Mouse (Mus musculus): ENCODE measurements around the gene Ssh1. TPM values are rescaled to one million over a fixed set of nuclear protein-coding genes. Genes with fewer than 3 reads are reported as not detected.
A peak's percentile ranks its signal among the peaks of the same experiment; 100 is the strongest.

Ssh1 gene
- polyA plus RNA-seq, 1 experiment from 2014 or later = 17.2 TPM

GRCm38 (mm10) chr5:114024390-114024789, 30.7 kb upstream of the Ssh1 start:
- Histone ChIP-seq H3K9ac (replicated peaks) (no peak overlapping the region), H3K27me3 (no peaks in the 10 kb centered on the region), H3K4me2 (replicated peaks) (no peak overlapping the region), H3K4me3 (replicated peaks) (no peak overlapping the region), H3K9me3 (no peaks in the 10 kb centered on the region), H3K27ac (no peak overlapping the region), H3K36me3 (peaks cover 24% of the 10 kb centered on the region), H3K4me1 (replicated peaks) (peaks cover 10% of the 10 kb centered on the region)
- 64% methylated on average over 6 of the region's 6 CpGs for WGBS
- 0 out of 2 replicates have a peak, but pooled peaks have one; percentile 28 for ATAC-seq

- no peak overlapping the region for H3K27ac ChIP-seq
- 68% methylated on average over 7 of the region's 7 CpGs for WGBS
Observed at GRCm38 (mm10) chr5:114015121-114015520, 21.4 kb upstream of the Ssh1 start.

GRCm38 (mm10) chr5:114009049-114009448, 15.4 kb upstream of the Ssh1 start:
- H3K4me3 ChIP-seq (replicated peaks) = no peak overlapping the region
- H3K36me3 ChIP-seq = no peaks in the 10 kb centered on the region
- H3K27me3 ChIP-seq = no peaks in the 10 kb centered on the region
- no peaks in the 10 kb centered on the region for H3K9me3 ChIP-seq
- H3K4me2 ChIP-seq (replicated peaks) = no peak overlapping the region
- H3K9ac ChIP-seq (replicated peaks) = no peak overlapping the region
- H3K27ac ChIP-seq = no peak overlapping the region
- 79% methylated on average over 4 of the region's 4 CpGs for WGBS
- ATAC-seq = no peak
- H3K4me1 ChIP-seq (replicated peaks) = no peaks in the 10 kb centered on the region

More at GRCm38 (mm10) chr5:114015121-114015520, 21.4 kb upstream of the Ssh1 start:
- no peaks in the 10 kb centered on the region for H3K36me3 ChIP-seq
- no peak overlapping the region for H3K4me2 ChIP-seq (replicated peaks)
- no peaks in the 10 kb centered on the region for H3K4me1 ChIP-seq (replicated peaks)
- no peak overlapping the region for H3K4me3 ChIP-seq (replicated peaks)
- H3K9ac ChIP-seq (replicated peaks) = no peak overlapping the region
- H3K9me3 ChIP-seq = no peaks in the 10 kb centered on the region
- no peaks in the 10 kb centered on the region for H3K27me3 ChIP-seq
- ATAC-seq = no peak

- 76% methylated on average over 12 of the region's 12 CpGs for WGBS
- Histone ChIP-seq H3K4me1 (replicated peaks) (no peaks in the 10 kb centered on the region), H3K27me3 (no peaks in the 10 kb centered on the region), H3K4me3 (replicated peaks) (no peak overlapping the region), H3K4me2 (replicated peaks) (no peak overlapping the region), H3K27ac (no peak overlapping the region), H3K9ac (replicated peaks) (no peak overlapping the region), H3K36me3 (no peaks in the 10 kb centered on the region), H3K9me3 (no peaks in the 10 kb centered on the region)
- no peak for ATAC-seq
Observed at GRCm38 (mm10) chr5:114007753-114008453, 14.2 kb upstream of the Ssh1 start.

GRCm38 (mm10) chr5:114006974-114007373, 13.3 kb upstream of the Ssh1 start:
- Histone ChIP-seq H3K27ac (no peak overlapping the region), H3K4me3 (replicated peaks) (no peak overlapping the region), H3K27me3 (no peaks in the 10 kb centered on the region), H3K9me3 (no peaks in the 10 kb centered on the region), H3K9ac (replicated peaks) (no peak overlapping the region), H3K4me2 (replicated peaks) (no peak overlapping the region), H3K36me3 (no peaks in the 10 kb centered on the region), H3K4me1 (replicated peaks) (no peaks in the 10 kb centered on the region)
- 81% methylated on average over 4 of the region's 4 CpGs for WGBS
- ATAC-seq = no peak

GRCm38 (mm10) chr5:114005100-114005499, 11.4 kb upstream of the Ssh1 start:
- no peak for ATAC-seq
- H3K4me3 ChIP-seq (replicated peaks) = no peak overlapping the region
- H3K27ac ChIP-seq = no peak overlapping the region
- no peaks in the 10 kb centered on the region for H3K9me3 ChIP-seq
- no peaks in the 10 kb centered on the region for H3K27me3 ChIP-seq
- H3K4me2 ChIP-seq (replicated peaks) = no peak overlapping the region
- no peak overlapping the region for H3K9ac ChIP-seq (replicated peaks)
- H3K36me3 ChIP-seq = no peaks in the 10 kb centered on the region
- WGBS = 84% methylated on average over 5 of the region's 5 CpGs
- no peaks in the 10 kb centered on the region for H3K4me1 ChIP-seq (replicated peaks)

- Histone ChIP-seq H3K9me3 (no peaks in the 10 kb centered on the region), H3K4me1 (replicated peaks) (no peaks in the 10 kb centered on the region), H3K4me3 (replicated peaks) (no peak overlapping the region), H3K4me2 (replicated peaks) (no peak overlapping the region), H3K27ac (no peak overlapping the region), H3K36me3 (no peaks in the 10 kb centered on the region), H3K27me3 (no peaks in the 10 kb centered on the region), H3K9ac (replicated peaks) (no peak overlapping the region)
- 76% methylated on average over 11 of the region's 11 CpGs for WGBS
- no peak for ATAC-seq
Observed at GRCm38 (mm10) chr5:114004573-114004972, 10.9 kb upstream of the Ssh1 start.

- Histone ChIP-seq H3K27me3 (no peaks in the 10 kb centered on the region), H3K9ac (replicated peaks) (no peak within 1 kb of the TSS), H3K36me3 (no peaks in the 10 kb centered on the region), H3K4me1 (replicated peaks) (no peaks in the 10 kb centered on the region), H3K27ac (no peak within 1 kb of the TSS), H3K4me3 (replicated peaks) (no peak within 1 kb of the TSS), H3K4me2 (replicated peaks) (no peak within 1 kb of the TSS), H3K9me3 (no peaks in the 10 kb centered on the region)
- no peak for ATAC-seq
- WGBS = 58% methylated on average over 5 of the region's 5 CpGs
Observed at GRCm38 (mm10) chr5:114003542-114003941, 9.8 kb upstream of the Ssh1 start, which contains the start of gene Dao. Dao (plus strand) TSS chr5:114003703.

- WGBS = 68% methylated on average over 5 of the region's 5 CpGs
- Histone ChIP-seq H3K4me2 (replicated peaks) (no peak overlapping the region), H3K4me3 (replicated peaks) (no peak overlapping the region), H3K36me3 (no peaks in the 10 kb centered on the region), H3K27me3 (no peaks in the 10 kb centered on the region), H3K4me1 (replicated peaks) (peaks cover 4% of the 10 kb centered on the region), H3K9ac (replicated peaks) (no peak overlapping the region), H3K27ac (no peak overlapping the region), H3K9me3 (no peaks in the 10 kb centered on the region)
- ATAC-seq = no peak
Observed at GRCm38 (mm10) chr5:113999382-113999781, 5.7 kb upstream of the Ssh1 start.

GRCm38 (mm10) chr5:113996458-113996857, 2.8 kb upstream of the Ssh1 start:
- Histone ChIP-seq H3K36me3 (no peaks in the 10 kb centered on the region), H3K27ac (no peak overlapping the region), H3K27me3 (no peaks in the 10 kb centered on the region), H3K4me2 (replicated peaks) (no peak overlapping the region), H3K9ac (replicated peaks) (peak overlapping the region; percentile 16; the same call in 1 of the 2 replicates), H3K4me3 (replicated peaks) (no peak overlapping the region), H3K9me3 (no peaks in the 10 kb centered on the region), H3K4me1 (replicated peaks) (peaks cover 22% of the 10 kb centered on the region)
- 70% methylated on average over 2 of the region's 2 CpGs for WGBS
- no peak for ATAC-seq

GRCm38 (mm10) chr5:113993031-113993486, 635 bp downstream of the Ssh1 start:
- ATAC-seq = peak; percentile 92
- Histone ChIP-seq H3K4me2 (replicated peaks) (peak overlapping the region; percentile 66), H3K4me1 (replicated peaks) (peaks cover 41% of the 10 kb centered on the region), H3K9me3 (no peaks in the 10 kb centered on the region), H3K27me3 (no peaks in the 10 kb centered on the region), H3K27ac (peak overlapping the region; percentile 94), H3K4me3 (replicated peaks) (peak overlapping the region; percentile 72), H3K9ac (replicated peaks) (peak overlapping the region; percentile 90), H3K36me3 (peaks cover 10% of the 10 kb centered on the region; the same call in 1 of the 2 replicates)
- whole genome bisulfite sequencing = under 1% methylated on average over 22 of the region's 22 CpGs

GRCm38 (mm10) chr5:113992339-113992831, 1.3 kb downstream of the Ssh1 start:
- peaks cover 41% of the 10 kb centered on the region for H3K4me1 ChIP-seq (replicated peaks)
- peak overlapping the region; percentile 90 for H3K9ac ChIP-seq (replicated peaks)
- peaks cover 10% of the 10 kb centered on the region; the same call in 1 of the 2 replicates for H3K36me3 ChIP-seq
- peak overlapping the region; percentile 94 for H3K27ac ChIP-seq
- H3K27me3 ChIP-seq = no peaks in the 10 kb centered on the region
- H3K4me2 ChIP-seq (replicated peaks) = peak overlapping the region; percentile 66
- no peak for ATAC-seq
- peak overlapping the region; percentile 72 for H3K4me3 ChIP-seq (replicated peaks)
- WGBS = 42% methylated on average over 12 of the region's 12 CpGs
- H3K9me3 ChIP-seq = no peaks in the 10 kb centered on the region

All from midbrain, embryonic 13.5 days (tissue).